Mouse (Mus musculus): ENCODE data around the gene Gabrr2.

DNA sequence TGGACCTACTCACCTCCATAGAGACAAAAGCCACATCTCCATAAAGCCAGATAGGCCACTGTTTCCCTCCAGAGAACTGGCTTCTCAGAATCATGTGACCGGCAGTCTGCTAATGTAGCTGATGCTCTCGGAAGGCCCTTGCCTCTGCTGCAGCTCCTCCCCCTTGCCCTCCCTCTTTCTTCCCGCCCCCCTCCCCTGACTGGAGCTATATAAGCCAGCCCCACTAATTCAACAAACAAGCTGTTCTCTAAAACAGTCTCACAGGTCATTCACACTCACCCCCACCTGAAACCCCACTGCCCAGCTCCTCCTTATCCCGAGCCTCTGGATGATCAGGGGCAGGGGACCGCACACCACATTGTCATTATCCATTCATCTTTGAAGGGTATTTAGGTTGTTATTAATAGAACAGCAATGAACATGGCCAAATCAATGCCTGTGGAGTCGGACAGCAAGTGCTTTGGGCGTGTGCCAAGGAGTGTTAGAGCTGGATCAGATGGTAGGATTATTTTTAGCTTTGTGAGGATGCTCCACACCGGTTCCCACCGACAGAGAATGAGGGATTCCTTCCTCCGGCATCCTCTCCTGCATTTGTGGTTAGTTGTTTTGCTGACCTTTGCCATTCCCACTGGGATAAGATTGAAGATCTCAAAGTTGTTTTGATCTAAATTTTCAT, 62.7 kb downstream of the Gabrr2 start:
- no peak for TF ChIP-seq SRF (IDR thresholded peaks at IDR 0.05; ENCODE audit: control insufficient read depth, insufficient read length, low read depth)
- no peak for TF ChIP-seq POLR2A (IDR thresholded peaks at IDR 0.05; ENCODE audit: insufficient read length, low read depth)
- TF ChIP-seq REST (IDR thresholded peaks at IDR 0.05; ENCODE audit: insufficient read depth, insufficient read length) = no peak
- TF ChIP-seq E2F4 (IDR thresholded peaks at IDR 0.05; ENCODE audit: insufficient read depth) = no peak
- no peak for TF ChIP-seq MYOG (IDR thresholded peaks at IDR 0.05; ENCODE audit: control insufficient read depth in 1 of 3, insufficient read depth in 1 of 3, insufficient read length in 2 of 3, low read depth in 2 of 3)
- TF ChIP-seq MYOD1 (IDR thresholded peaks at IDR 0.05; ENCODE audit: control insufficient read depth in 1 of 3, insufficient read length in 2 of 3, low read depth in 2 of 3) = no peak
